Mouse (Mus musculus): ENCODE results near the gene Igdcc4. TPM values are rescaled to one million over a fixed set of nuclear protein-coding genes. Genes with fewer than 3 reads are reported as not detected.

Igdcc4 gene
- total RNA-seq, 2 experiments from 2014 or later, result 21.1 to 24.1 TPM

GRCm38 (mm10) chr9:65154692-65155455, 53.6 kb downstream of the Igdcc4 start:
- no peak for DNase-seq (ENCODE audit: low spot score in 2 of 2)

- no peak for DNase-seq (ENCODE audit: low spot score in 2 of 2)
These were observed 55.3 kb downstream of the Igdcc4 start for GRCm38 (mm10) chr9:65156604-65157003.

- no peak for DNase-seq (ENCODE audit: low spot score in 2 of 2)
These were observed 56.3 kb downstream of the Igdcc4 start for GRCm38 (mm10) chr9:65157631-65158030.

- DNase-seq (ENCODE audit: low spot score in 2 of 2), result no peak
These were observed 59.9 kb downstream of the Igdcc4 start for GRCm38 (mm10) chr9:65161188-65161587.

GRCm38 (mm10) chr9:65161881-65162280, 60.6 kb downstream of the Igdcc4 start:
- DNase-seq (ENCODE audit: low spot score in 2 of 2), result no peak

- peak in 1 of 2 experiments; percentile 19 for DNase-seq (ENCODE audit: low spot score in 2 of 2)
These were observed 61.7 kb downstream of the Igdcc4 start for GRCm38 (mm10) chr9:65162711-65163639.

- no peak for DNase-seq (ENCODE audit: low spot score in 2 of 2)
These were observed 63.6 kb downstream of the Igdcc4 start for GRCm38 (mm10) chr9:65164870-65165269.

GRCm38 (mm10) chr9:65166386-65166785, 65.1 kb downstream of the Igdcc4 start:
- no peak for DNase-seq (ENCODE audit: low spot score in 2 of 2)

- no peak for DNase-seq (ENCODE audit: low spot score in 2 of 2)
These were observed 67.2 kb downstream of the Igdcc4 start for GRCm38 (mm10) chr9:65168534-65168933.

GRCm38 (mm10) chr9:65168952-65169351, 67.7 kb downstream of the Igdcc4 start:
- DNase-seq (ENCODE audit: low spot score in 2 of 2), result no peak

GRCm38 (mm10) chr9:65172654-65173053, 71.4 kb downstream of the Igdcc4 start:
- DNase-seq (ENCODE audit: low spot score in 2 of 2), result no peak

- no peak for DNase-seq (ENCODE audit: low spot score in 2 of 2)
These were observed 74.1 kb downstream of the Igdcc4 start for GRCm38 (mm10) chr9:65175234-65175938.

- DNase-seq (ENCODE audit: low spot score in 2 of 2), result no peak
These were observed 74.9 kb downstream of the Igdcc4 start for GRCm38 (mm10) chr9:65175939-65176871.

GRCm38 (mm10) chr9:65177497-65177896, 76.2 kb downstream of the Igdcc4 start:
- no peak for DNase-seq (ENCODE audit: low spot score in 2 of 2)

GRCm38 (mm10) chr9:65177912-65178311, 76.6 kb downstream of the Igdcc4 start:
- no peak for DNase-seq (ENCODE audit: low spot score in 2 of 2)

GRCm38 (mm10) chr9:65178336-65179213, 77.3 kb downstream of the Igdcc4 start:
- DNase-seq (ENCODE audit: low spot score in 2 of 2), result no peak

- DNase-seq (ENCODE audit: low spot score in 2 of 2), result no peak
These were observed 78.7 kb downstream of the Igdcc4 start for GRCm38 (mm10) chr9:65179817-65180624.
